Mouse (Mus musculus): Measurements from ENCODE around the gene Rhox7a. TPM values are rescaled to one million over a fixed set of nuclear protein-coding genes. Genes with fewer than 3 reads are reported as not detected.

Rhox7a gene
- polyA plus RNA-seq (2015; fragmentation: Illumina TruSeq; extraction: RNeasy Lipid Tissue Mini Kit (QIAGEN cat#74804); ENCODE audit: low read depth, low replicate concordance), result not detected

GRCm38 (mm10) chrX:37831386-37831785 lies at the start of gene Rhox7a:
Rhox7a (plus strand) TSS chrX:37831686.

GRCm38 (mm10) chrX:37826610-37827009 lies 4.9 kb upstream of the Rhox7a start, which contains the start of gene Rhox6:
Rhox6 (plus strand) TSS chrX:37826910.

GRCm38 (mm10) chrX:37878844-37879243 lies 47.4 kb downstream of the Rhox7a start, which contains the start of gene Rhox8:
Rhox8 (minus strand) TSS chrX:37878944.

Other genes starting within 250 kb of the Rhox7a start
- not detected for gene Rhox4f, start 224.0 kb upstream of the Rhox7a start, polyA plus RNA-seq (2015; fragmentation: Illumina TruSeq; extraction: RNeasy Lipid Tissue Mini Kit (QIAGEN cat#74804); ENCODE audit: low read depth, low replicate concordance)
- gene Rhox3g, start 203.1 kb upstream of the Rhox7a start, polyA plus RNA-seq (2015; fragmentation: Illumina TruSeq; extraction: RNeasy Lipid Tissue Mini Kit (QIAGEN cat#74804); ENCODE audit: low read depth, low replicate concordance), result not detected
- gene Rhox2g, start 188.2 kb upstream of the Rhox7a start, polyA plus RNA-seq (2015; fragmentation: Illumina TruSeq; extraction: RNeasy Lipid Tissue Mini Kit (QIAGEN cat#74804); ENCODE audit: low read depth, low replicate concordance), result not detected
- gene Rhox4g, start 180.4 kb upstream of the Rhox7a start, polyA plus RNA-seq (2015; fragmentation: Illumina TruSeq; extraction: RNeasy Lipid Tissue Mini Kit (QIAGEN cat#74804); ENCODE audit: low read depth, low replicate concordance), result not detected
- gene Rhox3h, start 162.9 kb upstream of the Rhox7a start, polyA plus RNA-seq (2015; fragmentation: Illumina TruSeq; extraction: RNeasy Lipid Tissue Mini Kit (QIAGEN cat#74804); ENCODE audit: low read depth, low replicate concordance), result not detected
- gene Rhox2h, start 158.4 kb upstream of the Rhox7a start, polyA plus RNA-seq (2015; fragmentation: Illumina TruSeq; extraction: RNeasy Lipid Tissue Mini Kit (QIAGEN cat#74804); ENCODE audit: low read depth, low replicate concordance), result not detected
- not detected for gene Rhox5, start 26.8 kb upstream of the Rhox7a start, polyA plus RNA-seq (2015; fragmentation: Illumina TruSeq; extraction: RNeasy Lipid Tissue Mini Kit (QIAGEN cat#74804); ENCODE audit: low read depth, low replicate concordance)
- not detected for gene Rhox6, start 4.8 kb upstream of the Rhox7a start, polyA plus RNA-seq (2015; fragmentation: Illumina TruSeq; extraction: RNeasy Lipid Tissue Mini Kit (QIAGEN cat#74804); ENCODE audit: low read depth, low replicate concordance)
- not detected for gene Rhox8, start 47.3 kb downstream of the Rhox7a start, polyA plus RNA-seq (2015; fragmentation: Illumina TruSeq; extraction: RNeasy Lipid Tissue Mini Kit (QIAGEN cat#74804); ENCODE audit: low read depth, low replicate concordance)
- gene Rhox7b, start 65.5 kb downstream of the Rhox7a start, polyA plus RNA-seq (2015; fragmentation: Illumina TruSeq; extraction: RNeasy Lipid Tissue Mini Kit (QIAGEN cat#74804); ENCODE audit: low read depth, low replicate concordance), result not detected
- gene Rhox9, start 70.1 kb downstream of the Rhox7a start, polyA plus RNA-seq (2015; fragmentation: Illumina TruSeq; extraction: RNeasy Lipid Tissue Mini Kit (QIAGEN cat#74804); ENCODE audit: low read depth, low replicate concordance), result not detected
- gene Btg1-ps1, start 187.1 kb downstream of the Rhox7a start, polyA plus RNA-seq (2015; fragmentation: Illumina TruSeq; extraction: RNeasy Lipid Tissue Mini Kit (QIAGEN cat#74804); ENCODE audit: low read depth, low replicate concordance), result not detected
- not detected for gene Btg1-ps2, start 211.4 kb downstream of the Rhox7a start, polyA plus RNA-seq (2015; fragmentation: Illumina TruSeq; extraction: RNeasy Lipid Tissue Mini Kit (QIAGEN cat#74804); ENCODE audit: low read depth, low replicate concordance)
- gene Rhox10, start 234.8 kb downstream of the Rhox7a start, polyA plus RNA-seq (2015; fragmentation: Illumina TruSeq; extraction: RNeasy Lipid Tissue Mini Kit (QIAGEN cat#74804); ENCODE audit: low read depth, low replicate concordance), result not detected